Mouse (Mus musculus) heart, embryonic 11.5 days (tissue): ENCODE measurements around the gene Stk33. TPM values are rescaled to one million over a fixed set of nuclear protein-coding genes. Genes with fewer than 3 reads are reported as not detected.
"Not testable (repeated sequence)": the region's sequence is repeated elsewhere in the genome, so short reads cannot be mapped to it uniquely, and the experiment has no call there.

Experiments used
- ATAC-seq: fragments of 200-750 bp; cut with Nextera tagmentation; replicated peaks from 2 replicates; pipeline ENCODE4 v1.8.0; 2017; ENCODE audit warnings: moderate library complexity; ENCODE audit not compliant: insufficient number of reproducible peaks, low FRiP score, low TSS enrichment
- H3K27ac ChIP-seq: fragments of 300-500 bp; sonication (generic); 2 replicates; pipeline ENCODE4 v1.5.1; 2014; ENCODE audit warnings: mild to moderate bottlenecking, low read depth, low read length
- H3K27me3 ChIP-seq: fragments of 300-500 bp; sonication (generic); 2 replicates; pipeline ENCODE4 v1.6.1; 2014; ENCODE audit warnings: mild to moderate bottlenecking, low read length, mixed read lengths; ENCODE audit not compliant: control insufficient read depth, insufficient read depth
- H3K36me3 ChIP-seq: fragments of 300-500 bp; sonication (generic); 2 replicates; pipeline ENCODE4 v1.6.1; 2014; ENCODE audit warnings: mild to moderate bottlenecking, low read length, moderate library complexity, mixed read lengths; ENCODE audit not compliant: control insufficient read depth, insufficient read depth
- H3K4me1 ChIP-seq: fragments of 300-500 bp; sonication (generic); 2 replicates; pipeline ENCODE4 v1.6.1; 2014; ENCODE audit warnings: low read length; ENCODE audit not compliant: control insufficient read depth, insufficient read depth
- H3K4me2 ChIP-seq: fragments of 300-500 bp; sonication (generic); 2 replicates; pipeline ENCODE4 v1.6.1; 2014; ENCODE audit warnings: mild to moderate bottlenecking, moderate library complexity
- H3K4me3 ChIP-seq: fragments of 300-500 bp; sonication (generic); 2 replicates; pipeline ENCODE4 v1.5.1; 2014; ENCODE audit warnings: low read depth, low read length
- H3K9ac ChIP-seq: fragments of 300-500 bp; sonication (generic); 2 replicates; pipeline ENCODE4 v1.6.1; 2014; ENCODE audit warnings: mild to moderate bottlenecking, low read depth, low read length, moderate library complexity
- H3K9me3 ChIP-seq: fragments of 300-500 bp; sonication (generic); replicated peaks from 2 replicates; pipeline ENCODE4 v1.6.1; 2016; ENCODE audit warnings: low read length; ENCODE audit not compliant: control insufficient read depth
- WGBS: fragments of 180-500 bp; shearing (Covaris S2); extraction: QIAGEN DNeasy Blood & Tissue Kit; methylation state at CpG from one replicate; pipeline ENCODE4 v1.1.7; 2014; ENCODE audit not compliant: insufficient replicate concordance; 5-methylcytosine and 5-hydroxymethylcytosine counted together
- polyA plus RNA-seq: library from polyadenylated mRNA; unstranded; fragments of >200 nt; fragmentation: Nextera tagmentation; extraction: Ambion mirVana; gene quantifications from 2 replicates; pipeline ENCODE4 v1.2.1, GENCODE M21; 2014

The Stk33 gene
- polyA plus RNA-seq, 1 experiment from 2014 or later = 0.19 TPM

DNA sequence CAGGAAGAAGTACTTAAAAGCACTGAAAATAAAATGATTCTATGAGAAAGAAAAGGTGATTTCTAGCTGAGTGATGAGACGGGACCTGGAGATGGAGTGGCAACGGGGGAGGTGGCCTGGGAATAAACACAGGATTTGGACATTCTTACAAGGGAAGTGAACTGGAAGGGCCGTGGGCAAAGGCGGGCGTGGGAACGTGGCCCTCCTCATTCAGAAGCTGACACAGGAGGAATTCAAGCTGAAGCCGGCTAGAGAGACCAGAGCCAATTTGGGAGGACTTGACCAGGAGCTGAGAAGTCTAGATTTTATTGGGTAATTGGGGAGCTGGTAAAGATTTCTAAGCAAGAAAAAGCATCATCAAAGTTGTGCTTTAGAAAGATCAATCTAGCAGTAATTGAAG is 33.4 kb downstream of the Stk33 start:
- Histone ChIP-seq H3K27me3 (no peaks in the 10 kb centered on the region), H3K36me3 (no peaks in the 10 kb centered on the region), H3K9ac (no peak overlapping the region), H3K4me3 (no peak overlapping the region), H3K4me2 (no peak overlapping the region), H3K9me3 (no peaks in the 10 kb centered on the region), H3K4me1 (no peaks in the 10 kb centered on the region), H3K27ac (no peak overlapping the region)
- ATAC-seq = no peak
- 60% methylated on average over 7 of the region's 7 CpGs for WGBS

- Histone ChIP-seq H3K36me3 (no peaks in the 10 kb centered on the region), H3K27ac (no peak overlapping the region), H3K9me3 (no peaks in the 10 kb centered on the region), H3K4me2 (no peak overlapping the region), H3K9ac (no peak overlapping the region), H3K4me3 (no peak overlapping the region), H3K27me3 (no peaks in the 10 kb centered on the region), H3K4me1 (no peaks in the 10 kb centered on the region)
- WGBS = 56% methylated on average over 3 of the region's 3 CpGs
- no peak for ATAC-seq
Observed at GRCm38 (mm10) chr7:109399299-109399698, 39.6 kb downstream of the Stk33 start.

- no peak overlapping the region for H3K4me2 ChIP-seq
- ATAC-seq = no peak
- H3K27me3 ChIP-seq = no peaks in the 10 kb centered on the region
- 68% methylated on average over 1 of the region's 1 CpGs for WGBS
- H3K9ac ChIP-seq = no peak overlapping the region
- no peak overlapping the region for H3K27ac ChIP-seq
- H3K4me1 ChIP-seq = no peaks in the 10 kb centered on the region
- H3K4me3 ChIP-seq = no peak overlapping the region
- H3K9me3 ChIP-seq = peaks cover 3% of the 10 kb centered on the region; the same call in 1 of the 2 replicates
- H3K36me3 ChIP-seq = no peaks in the 10 kb centered on the region
Observed at GRCm38 (mm10) chr7:109381131-109381530, 57.8 kb downstream of the Stk33 start.

GRCm38 (mm10) chr7:109373556-109373955 is 65.3 kb downstream of the Stk33 start:
- H3K27ac ChIP-seq, H3K4me2 ChIP-seq, H3K36me3 ChIP-seq, H3K27me3 ChIP-seq, ATAC-seq, H3K4me1 ChIP-seq, H3K9ac ChIP-seq, H3K4me3 ChIP-seq, H3K9me3 ChIP-seq: not testable (repeated sequence)
- WGBS = 84% methylated on average over 6 of the region's 6 CpGs

GRCm38 (mm10) chr7:109358435-109359187 is 80.3 kb downstream of the Stk33 start:
- H3K27ac ChIP-seq = no peak overlapping the region
- H3K4me3 ChIP-seq = no peak overlapping the region
- ATAC-seq = no peak
- no peaks in the 10 kb centered on the region for H3K4me1 ChIP-seq
- 72% methylated on average over 5 of the region's 5 CpGs for WGBS
- no peaks in the 10 kb centered on the region for H3K27me3 ChIP-seq
- no peak overlapping the region for H3K4me2 ChIP-seq
- no peaks in the 10 kb centered on the region for H3K36me3 ChIP-seq
- H3K9me3 ChIP-seq = no peaks in the 10 kb centered on the region
- H3K9ac ChIP-seq = no peak overlapping the region

DNA sequence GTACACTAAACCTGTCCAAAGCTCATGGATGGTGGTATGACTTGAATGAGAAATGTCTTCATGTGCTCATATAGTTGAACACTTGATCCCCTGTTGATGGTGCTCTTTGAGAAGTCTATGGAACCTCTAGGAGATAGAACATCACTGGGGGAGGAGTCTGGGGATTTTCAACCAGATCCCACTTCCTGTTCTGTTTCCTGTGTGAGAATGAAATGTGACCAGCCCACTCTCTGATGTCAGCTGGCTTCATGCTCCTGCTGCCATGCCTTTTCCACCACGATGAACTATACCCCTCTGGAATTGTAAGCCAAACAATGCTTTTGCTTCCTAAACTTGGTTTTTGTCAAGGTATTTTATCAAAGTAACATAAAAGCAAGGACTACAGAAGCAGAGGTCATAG is 81.0 kb downstream of the Stk33 start:
- no peak overlapping the region for H3K27ac ChIP-seq
- no peaks in the 10 kb centered on the region for H3K36me3 ChIP-seq
- H3K9me3 ChIP-seq = no peaks in the 10 kb centered on the region
- H3K4me1 ChIP-seq = no peaks in the 10 kb centered on the region
- no peak overlapping the region for H3K9ac ChIP-seq
- WGBS = 72% methylated on average over 1 of the region's 1 CpGs
- H3K4me3 ChIP-seq = no peak overlapping the region
- ATAC-seq = no peak
- no peaks in the 10 kb centered on the region for H3K27me3 ChIP-seq
- H3K4me2 ChIP-seq = no peak overlapping the region

DNA sequence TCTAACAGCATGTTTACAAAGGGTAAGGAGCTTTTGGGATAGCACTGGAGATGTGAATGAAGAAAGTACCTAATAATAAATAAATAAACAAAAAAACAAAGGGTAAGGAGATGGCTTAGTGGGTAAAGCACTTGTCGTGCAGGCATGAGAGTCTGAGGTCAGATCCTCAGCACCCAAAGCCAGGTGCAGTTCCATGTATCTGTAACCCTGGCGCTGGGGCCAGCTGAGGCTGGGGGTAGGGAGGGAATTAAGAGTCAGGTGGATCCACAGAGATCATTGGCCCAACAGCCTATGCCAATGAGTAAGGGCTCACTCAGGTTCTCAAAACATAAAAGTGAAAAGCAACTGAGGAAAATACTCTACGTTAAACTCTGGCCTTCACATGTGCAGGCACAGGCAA is 91.6 kb downstream of the Stk33 start:
- H3K27ac ChIP-seq = no peak overlapping the region
- ATAC-seq = no peak
- no peak overlapping the region for H3K4me3 ChIP-seq

GRCm38 (mm10) chr7:109331722-109332121 is 107.2 kb downstream of the Stk33 start:
- Histone ChIP-seq H3K4me3 (no peak overlapping the region), H3K9me3 (no peaks in the 10 kb centered on the region), H3K27ac (no peak overlapping the region), H3K9ac (no peak overlapping the region), H3K27me3 (no peaks in the 10 kb centered on the region), H3K36me3 (no peaks in the 10 kb centered on the region), H3K4me1 (no peaks in the 10 kb centered on the region), H3K4me2 (no peak overlapping the region)
- ATAC-seq = no peak
- 78% methylated on average over 8 of the region's 8 CpGs for WGBS

More for the DNA sequence above, 91.6 kb downstream of the Stk33 start:
- H3K9me3 ChIP-seq = no peaks in the 10 kb centered on the region
- no peaks in the 10 kb centered on the region for H3K27me3 ChIP-seq
- no peaks in the 10 kb centered on the region for H3K36me3 ChIP-seq
- H3K4me1 ChIP-seq = no peaks in the 10 kb centered on the region
- WGBS = 73% methylated on average over 3 of the region's 3 CpGs
- no peak overlapping the region for H3K9ac ChIP-seq
- H3K4me2 ChIP-seq = no peak overlapping the region

DNA sequence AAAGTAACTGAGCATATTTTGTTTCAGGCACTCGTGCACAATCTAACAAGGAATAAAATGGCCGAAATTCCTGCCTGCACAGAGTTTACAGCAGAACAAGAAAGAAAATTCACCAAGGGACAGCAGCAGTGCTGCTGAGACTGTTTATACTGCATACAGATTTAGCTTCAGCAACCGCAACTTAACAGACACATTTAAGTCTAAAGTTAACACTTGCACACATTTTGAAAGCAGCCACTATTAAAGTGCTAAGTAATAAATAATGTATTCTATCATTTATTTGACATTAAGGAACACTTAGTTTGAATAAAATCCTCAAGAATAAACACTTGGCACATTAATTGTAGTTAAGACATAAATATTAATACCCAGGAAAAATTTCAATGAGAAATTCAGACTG is 110.1 kb downstream of the Stk33 start:
- H3K27ac ChIP-seq = no peak overlapping the region
- no peaks in the 10 kb centered on the region for H3K27me3 ChIP-seq
- no peaks in the 10 kb centered on the region for H3K4me1 ChIP-seq
- ATAC-seq = no peak
- H3K36me3 ChIP-seq = no peaks in the 10 kb centered on the region
- H3K9me3 ChIP-seq = no peaks in the 10 kb centered on the region
- no peak overlapping the region for H3K4me2 ChIP-seq
- no peak overlapping the region for H3K9ac ChIP-seq
- 69% methylated on average over 3 of the region's 3 CpGs for WGBS
- H3K4me3 ChIP-seq = no peak overlapping the region
